Mouse (Mus musculus) heart, postnatal 10 days (tissue): ENCODE results near the gene Dock7. TPM values are rescaled to one million over a fixed set of nuclear protein-coding genes. Genes with fewer than 3 reads are reported as not detected.

Experiments
- DNase-seq, 2 experiments: peaks; one replicate each; pipeline ENCODE4 v3.0.0; 2021
- intact Hi-C: fragments of 180-260 bp; cut with DNase I; formaldehyde crosslinking; loops from one replicate; pipeline ENCODE4 v1.15.1; 2025
- total RNA-seq, 2 experiments: library from RNA; stranded (reverse); gene quantifications; 2 replicates each; pipeline ENCODE4 v1.2.3; 2021

The Dock7 gene
- total RNA-seq, 2 experiments from 2014 or later, result 28.6 to 29.5 TPM

DNA sequence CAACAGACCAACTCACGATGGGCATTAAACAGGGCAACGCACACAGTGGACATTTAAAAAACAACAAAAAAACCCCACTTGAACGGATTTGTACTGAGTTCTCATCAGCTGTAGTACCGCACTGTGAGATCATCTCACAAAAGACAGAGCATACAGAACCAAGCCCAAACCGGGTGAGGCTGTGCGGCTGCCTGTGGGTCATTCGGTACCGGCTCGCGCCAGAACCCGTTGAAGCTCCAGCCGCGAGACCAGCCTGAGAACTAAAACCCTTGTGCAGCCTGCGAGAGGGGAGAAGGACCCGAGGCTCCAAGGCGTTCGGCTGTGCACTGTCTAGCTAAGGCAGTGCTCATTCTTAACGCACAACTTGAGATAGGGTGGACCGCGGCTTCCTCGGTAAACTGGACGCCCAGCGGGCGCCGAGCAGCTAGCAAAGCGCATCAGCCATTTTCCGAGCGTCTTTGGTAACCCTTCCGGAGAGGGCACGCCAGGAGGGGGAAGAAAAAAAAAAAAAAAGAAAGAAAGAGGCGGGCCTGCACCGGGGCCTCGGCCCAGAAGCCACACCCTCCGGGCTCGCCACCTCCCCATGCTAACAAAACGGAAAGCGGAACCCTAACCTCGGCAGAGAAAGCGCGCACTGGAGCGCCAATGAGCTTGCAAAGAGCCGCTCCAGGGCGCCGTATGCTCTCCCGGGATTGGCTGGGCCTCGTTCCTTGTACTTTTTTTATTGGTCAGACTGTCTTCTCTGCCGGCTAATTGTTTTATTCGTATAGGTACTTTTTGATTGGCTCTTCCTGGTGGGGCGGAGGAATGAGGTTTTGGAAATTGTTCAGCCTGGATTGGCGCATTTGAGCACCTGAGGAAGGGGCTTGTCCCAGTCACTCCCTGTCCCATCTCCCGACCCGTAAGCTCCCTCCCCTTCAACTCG, 197.8 kb downstream of the Dock7 start:
- peak; percentile 97 to 98 for DNase-seq
- intact Hi-C loops, result loop anchor here (5.0 kb wide), 1 partner anchor 259 kb away; no protein-coding TSS in a partner anchor

DNA sequence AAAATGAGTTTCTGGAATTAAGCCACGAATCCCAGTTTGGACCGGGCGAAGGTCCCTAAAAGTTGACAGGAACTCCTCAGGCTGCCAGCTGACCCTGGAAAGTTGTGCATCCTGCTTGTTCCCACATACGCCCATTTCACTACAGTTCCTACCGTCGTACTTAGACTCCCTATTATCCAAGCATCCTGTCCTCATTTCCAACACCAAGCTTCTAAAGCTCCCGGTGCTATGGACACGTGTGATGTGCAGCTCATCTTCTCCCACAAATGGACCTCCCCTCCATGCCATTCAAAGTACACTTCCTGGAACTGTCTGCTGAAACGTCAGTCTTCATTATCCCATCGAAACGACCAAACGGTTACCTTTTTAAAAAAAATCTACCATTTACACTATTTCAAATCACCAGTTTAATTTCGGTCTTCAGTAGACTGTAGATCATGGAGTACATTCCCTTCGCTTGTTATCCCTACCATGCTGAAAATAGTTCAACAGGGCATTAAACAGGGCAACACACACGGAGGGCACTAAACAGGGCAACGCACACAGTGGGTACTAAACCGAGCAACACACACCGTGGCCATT, 198.6 kb downstream of the Dock7 start:
- intact Hi-C loops, result loop anchor here (5.0 kb wide), 1 partner anchor 260 kb away; no protein-coding TSS in a partner anchor
- DNase-seq, result peak; percentile 15 to 35

DNA sequence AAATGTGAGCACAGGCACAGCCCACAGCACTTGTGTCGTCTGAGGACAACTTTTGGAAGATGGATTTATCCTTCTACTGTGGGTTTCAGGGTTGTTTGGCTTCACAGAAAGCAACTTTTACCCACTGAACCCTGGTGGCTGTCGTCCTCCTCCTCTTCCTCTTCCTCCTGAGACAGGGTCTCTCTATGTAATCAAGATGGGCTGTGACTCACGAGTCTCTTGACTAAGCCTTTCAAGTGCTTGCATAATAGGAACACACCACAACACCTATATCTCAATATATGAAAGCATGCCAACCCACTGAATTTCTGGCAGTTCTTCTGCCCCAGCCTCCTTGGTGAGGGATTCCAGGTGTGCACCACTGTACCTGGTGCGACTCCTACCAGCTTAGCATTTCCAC, 199.8 kb downstream of the Dock7 start:
- DNase-seq, result no peak
- intact Hi-C loops, result loop anchor here (5.0 kb wide), 1 partner anchor 261 kb away; no protein-coding TSS in a partner anchor

DNA sequence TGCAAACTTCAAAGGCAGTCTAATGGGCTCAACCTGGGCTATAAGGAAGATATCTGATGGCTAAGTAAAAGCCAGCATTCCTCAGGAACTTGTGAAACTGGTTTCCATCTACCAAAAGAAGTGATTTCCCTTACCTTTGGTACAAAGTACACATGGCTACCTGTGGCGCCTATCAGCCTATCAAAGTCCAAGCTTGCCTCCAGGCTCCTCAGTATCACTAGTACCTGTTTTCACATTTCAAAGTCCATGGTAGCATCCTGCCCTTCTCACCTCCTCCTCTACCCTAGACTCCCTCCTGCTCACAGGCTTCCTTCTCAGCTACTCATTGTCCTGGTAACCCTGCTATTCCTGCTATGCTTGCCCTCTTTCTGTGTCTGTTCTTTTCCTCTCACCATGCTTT, 202.5 kb downstream of the Dock7 start:
- intact Hi-C loops, result no loop called here
- DNase-seq, result no peak

DNA sequence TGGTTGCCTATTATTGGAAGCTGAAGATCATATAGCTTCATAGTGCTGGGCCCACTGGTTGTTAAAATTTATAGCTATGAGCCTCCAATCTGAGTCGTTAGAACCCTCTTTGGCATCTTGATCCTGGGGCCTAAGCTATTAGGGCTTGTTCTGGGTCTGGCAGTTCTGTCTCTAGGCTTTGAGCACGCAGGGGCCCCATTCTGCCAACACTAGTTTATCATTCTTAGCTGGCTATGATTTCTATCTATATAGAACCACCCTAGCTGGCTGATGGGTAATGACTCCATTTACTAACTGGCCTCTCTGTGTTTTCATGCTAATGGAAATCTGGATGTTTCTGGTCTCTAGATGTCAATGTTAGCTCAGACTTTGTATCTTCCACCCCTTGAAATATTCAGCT, 203.0 kb downstream of the Dock7 start:
- intact Hi-C loops, result no loop called here
- DNase-seq, result no peak

DNA sequence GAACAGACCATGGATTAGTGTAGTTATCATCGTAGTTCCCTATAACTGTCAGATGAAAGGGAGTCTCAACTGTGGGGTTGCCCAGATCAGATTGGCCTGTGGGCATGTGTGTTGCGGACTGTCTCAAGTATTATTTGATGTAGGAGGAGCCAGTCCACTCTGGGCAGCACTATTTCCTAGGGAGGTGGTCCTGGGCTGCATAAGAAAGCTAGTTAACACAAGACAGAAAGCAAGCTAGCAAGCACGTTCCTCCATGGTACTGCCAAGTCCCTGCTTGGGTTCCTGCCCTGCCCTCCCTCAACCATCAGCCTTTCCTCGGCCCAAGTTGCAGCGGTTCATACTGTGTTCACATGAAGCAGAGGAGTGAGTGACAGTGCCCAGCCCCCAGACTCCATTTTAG, 210.5 kb downstream of the Dock7 start:
- intact Hi-C loops, result no loop called here
- DNase-seq, result no peak

DNA sequence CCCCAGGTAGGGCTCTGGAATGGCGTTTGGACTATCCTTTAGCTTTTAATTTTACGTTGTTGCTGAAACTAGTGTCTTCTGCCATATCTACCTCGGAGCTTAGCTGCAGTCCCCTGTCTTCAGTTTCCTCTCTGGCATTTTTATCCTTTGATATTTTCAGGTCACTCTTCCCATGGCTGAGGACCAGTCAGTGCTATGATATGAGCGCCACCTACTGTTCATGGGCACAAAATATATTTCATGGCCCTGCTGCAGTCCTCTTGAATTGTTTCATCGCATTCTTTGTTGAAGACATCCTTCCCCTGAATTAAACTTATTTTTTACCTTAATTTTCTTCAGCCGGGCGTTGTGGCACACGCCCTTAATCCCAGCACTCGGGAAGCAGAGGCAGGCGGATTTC, 233.6 kb downstream of the Dock7 start:
- intact Hi-C loops, result loop anchor here (1.0 to 5.0 kb wide), 4 partner anchors 148 to 345 kb away; no protein-coding TSS in a partner anchor
- DNase-seq, result peak; percentile 53 to 77

Other genes starting within 250 kb of the Dock7 start
- 10 to 100 TPM; 24.1 to 27.2 TPM for gene Usp1, start 197.1 kb downstream of the Dock7 start, total RNA-seq
- 1 to 10 TPM; 2.3 to 2.9 TPM for gene Angptl3, start 90.0 kb downstream of the Dock7 start, total RNA-seq
- gene Atg4c, start 73.0 kb upstream of the Dock7 start, total RNA-seq, result 1 to 10 TPM; 4.9 to 7.5 TPM
- not detected for gene Gm12689, start 175.0 kb upstream of the Dock7 start, total RNA-seq